Mouse (Mus musculus): ENCODE results near the gene Cacng4.
A peak's percentile ranks its signal among the peaks of the same experiment; 100 is the strongest.

Gene Cacng4

GRCm38 (mm10) chr11:107794547-107795269 lies at the start of gene Cacng4:
Cacng4 (minus strand) TSS chr11:107794557.
- DNase-seq (ENCODE audit: low read depth, low spot score), result no peak

- DNase-seq (ENCODE audit: low read depth, low spot score), result no peak
Observed at GRCm38 (mm10) chr11:107833351-107834040, 39.1 kb upstream of the Cacng4 start.

GRCm38 (mm10) chr11:107817196-107817595 lies 22.8 kb upstream of the Cacng4 start:
- peak; percentile 9 for DNase-seq (ENCODE audit: low read depth, low spot score)

- DNase-seq (ENCODE audit: low read depth, low spot score), result no peak
Observed at GRCm38 (mm10) chr11:107812941-107813648, 18.7 kb upstream of the Cacng4 start.

DNA sequence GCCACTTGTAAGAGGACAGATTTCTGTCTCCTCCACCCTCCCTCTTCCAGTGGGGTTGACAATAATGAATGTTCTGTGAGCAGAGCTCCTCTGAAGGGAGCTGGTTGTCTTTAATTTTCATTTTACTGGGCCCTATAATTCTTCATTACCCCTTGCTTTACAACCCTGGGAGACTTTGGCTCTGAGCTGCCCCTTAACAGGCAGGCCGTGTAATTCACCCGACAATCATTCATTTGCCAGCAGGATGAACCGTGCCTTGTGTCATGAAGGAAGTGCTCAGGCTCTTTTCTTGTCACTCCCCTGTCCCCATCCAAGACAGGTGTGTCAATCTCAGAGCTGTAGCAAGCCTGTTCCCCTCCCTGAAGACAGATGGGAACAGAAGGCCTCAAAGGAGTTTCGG lies 18.1 kb upstream of the Cacng4 start:
- no peak for DNase-seq (ENCODE audit: low read depth, low spot score)

GRCm38 (mm10) chr11:107808508-107808907 lies 14.2 kb upstream of the Cacng4 start:
- DNase-seq (ENCODE audit: low read depth, low spot score), result peak; percentile 54

DNA sequence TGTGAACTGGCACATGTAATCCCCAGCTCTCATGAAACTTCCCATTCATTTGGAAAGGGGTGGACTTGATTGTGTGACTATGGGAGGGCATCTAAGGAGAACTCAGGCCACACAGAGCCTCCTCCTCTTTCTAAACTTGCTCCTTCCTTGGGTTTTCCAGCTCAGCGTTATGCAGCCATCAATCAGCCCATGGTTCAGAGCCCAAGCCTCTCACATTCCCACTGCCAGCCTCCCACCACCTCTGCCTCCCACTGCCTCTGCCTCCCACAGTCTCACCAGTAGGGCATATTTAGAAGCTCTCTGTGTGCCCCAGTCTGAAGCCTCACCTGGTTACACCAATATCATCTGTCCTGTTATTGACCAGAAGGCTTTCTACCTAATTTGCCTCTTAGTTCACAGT lies 11.7 kb upstream of the Cacng4 start:
- no peak for DNase-seq (ENCODE audit: low read depth, low spot score)

DNA sequence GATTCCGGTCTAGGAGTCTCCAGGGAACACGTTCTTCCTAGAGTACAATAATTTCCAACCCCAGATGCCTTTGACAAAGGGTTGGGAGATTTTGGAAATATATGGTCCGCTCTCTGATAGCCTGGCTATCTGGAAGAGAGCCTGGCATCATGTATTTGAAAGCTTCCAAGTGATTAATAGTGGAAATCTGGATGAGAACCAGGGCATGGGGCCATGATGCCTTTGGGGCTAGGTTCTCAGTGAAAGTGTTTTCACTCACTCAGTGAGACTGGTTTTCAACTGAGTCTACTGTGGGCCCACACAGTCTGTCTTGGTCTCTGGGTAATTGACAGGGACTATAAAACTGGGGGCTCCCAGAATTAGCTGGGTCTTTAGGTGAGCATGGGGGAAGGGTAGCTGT lies 7.6 kb upstream of the Cacng4 start:
- no peak for DNase-seq (ENCODE audit: low read depth, low spot score)

GRCm38 (mm10) chr11:107799331-107799730 lies 5.0 kb upstream of the Cacng4 start:
- no peak for DNase-seq (ENCODE audit: low read depth, low spot score)

DNA sequence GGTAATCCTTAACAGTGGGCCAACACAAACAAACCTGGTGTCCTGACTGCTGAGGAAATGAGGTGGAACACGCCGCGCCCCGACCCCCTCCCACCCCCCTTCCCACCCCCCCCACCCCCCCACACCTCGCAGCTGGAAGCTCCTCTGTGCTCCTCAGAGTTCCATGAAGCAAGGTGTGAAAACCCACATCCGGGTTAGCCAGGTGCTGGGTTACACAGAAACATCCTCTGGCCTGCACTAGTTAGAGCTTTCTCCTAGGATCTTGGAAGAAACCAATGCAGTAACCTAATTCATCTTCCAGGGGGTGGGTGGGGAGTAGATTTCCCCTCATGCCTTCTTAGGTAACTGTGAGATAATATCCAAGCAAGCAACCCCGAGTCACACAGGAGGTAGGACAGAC lies 2.0 kb upstream of the Cacng4 start:
- DNase-seq (ENCODE audit: low read depth, low spot score), result no peak

DNA sequence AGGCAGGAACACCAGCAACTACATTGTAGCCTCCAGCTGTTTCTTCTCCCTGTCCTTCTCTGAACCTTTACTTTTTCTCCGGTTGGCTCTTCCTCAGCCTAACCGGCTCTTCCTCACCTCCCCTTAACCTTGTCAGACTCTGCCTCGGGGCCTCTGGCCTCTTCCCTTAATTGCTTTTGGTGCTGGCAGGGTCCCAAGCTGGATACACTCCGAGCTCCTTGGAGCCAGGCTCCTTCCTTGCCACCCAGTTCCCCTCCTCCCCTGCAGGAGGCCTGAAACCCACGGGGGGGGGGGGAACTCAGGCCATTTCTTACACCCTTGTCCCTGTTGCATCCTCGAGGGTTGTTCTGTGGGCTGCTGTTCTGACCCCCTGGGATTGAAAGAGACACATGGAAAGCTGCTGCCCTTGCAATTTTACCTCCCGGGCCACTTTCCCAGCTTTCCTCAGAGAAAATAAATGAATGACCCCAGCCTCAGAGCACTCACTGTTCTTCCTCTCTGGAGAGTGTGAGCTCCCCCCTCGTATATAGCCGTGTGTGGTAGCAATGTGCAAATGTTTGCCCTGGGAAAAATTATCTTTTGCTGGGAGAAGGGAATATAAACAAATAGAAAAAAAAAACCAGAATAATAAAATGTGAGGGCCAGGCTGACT lies 1.2 kb upstream of the Cacng4 start:
- DNase-seq (ENCODE audit: low read depth, low spot score), result no peak

GRCm38 (mm10) chr11:107794103-107794493 lies 259 bp downstream of the Cacng4 start:
- DNase-seq (ENCODE audit: low read depth, low spot score), result no peak

DNA sequence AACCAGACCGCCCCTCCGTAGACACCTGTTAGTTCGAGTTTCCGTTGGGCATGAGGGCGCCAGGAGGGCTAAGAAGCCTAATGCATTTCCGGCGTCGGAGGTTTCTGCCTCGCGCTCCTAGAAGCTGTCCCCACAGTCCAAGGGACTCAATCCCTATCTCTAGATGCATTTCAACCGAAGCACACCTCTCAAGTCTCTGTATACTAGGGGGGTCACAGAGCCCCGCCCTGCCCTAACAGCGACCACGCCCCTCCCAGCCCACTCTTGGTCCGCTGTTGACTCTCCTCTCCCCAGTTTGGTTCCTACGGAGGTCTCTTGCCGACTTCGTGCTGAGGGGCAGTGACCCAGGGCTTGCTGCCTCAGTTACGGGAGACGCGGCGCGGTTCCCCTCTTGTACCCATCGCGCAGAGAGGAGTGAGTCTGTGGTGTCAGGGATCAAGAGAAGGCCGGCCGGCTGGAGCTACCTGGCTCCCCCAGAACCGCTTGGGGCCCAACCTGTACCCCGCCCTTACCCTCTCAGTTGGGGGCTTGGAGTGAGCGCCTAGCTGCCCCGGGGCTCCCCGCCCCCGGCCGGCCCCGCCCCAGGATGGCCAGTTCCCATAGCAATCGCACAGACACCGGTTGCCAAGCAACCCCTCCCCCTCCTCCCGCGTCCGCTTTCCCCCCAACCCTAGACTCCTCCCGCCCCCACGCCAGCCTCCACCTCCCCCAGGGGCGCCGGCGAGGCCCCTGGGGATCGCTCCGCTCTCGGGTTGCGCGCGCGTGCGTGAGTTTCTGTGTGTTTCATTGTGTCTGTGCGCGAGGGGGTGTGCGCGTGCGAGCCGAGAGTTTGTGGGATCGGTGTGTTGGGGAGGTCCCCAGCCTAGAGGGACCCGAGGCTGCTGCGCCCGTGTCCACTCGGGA lies 906 bp downstream of the Cacng4 start:
- no peak for DNase-seq (ENCODE audit: low read depth, low spot score)

- DNase-seq (ENCODE audit: low read depth, low spot score), result no peak
Observed at GRCm38 (mm10) chr11:107792136-107792535, 2.2 kb downstream of the Cacng4 start.

DNA sequence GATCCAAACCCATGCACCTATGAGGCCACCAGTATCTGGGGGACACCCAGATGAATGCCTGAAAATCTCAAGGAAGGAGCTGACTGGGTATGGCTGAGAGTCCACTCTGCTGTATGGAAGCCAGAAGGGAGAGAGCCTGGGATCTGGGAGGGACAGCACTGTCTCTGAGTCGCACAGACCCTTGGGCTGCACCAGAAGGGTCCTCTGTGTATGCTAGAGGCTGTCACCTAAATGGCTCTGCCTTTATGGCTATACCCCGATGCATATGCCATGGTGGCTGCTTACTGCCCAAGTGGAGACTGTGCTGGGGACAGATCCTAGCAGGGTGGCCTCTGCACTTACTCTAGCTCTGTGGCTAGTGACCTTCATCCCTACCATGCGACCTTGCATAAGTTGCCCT lies 8.6 kb downstream of the Cacng4 start:
- DNase-seq (ENCODE audit: low read depth, low spot score), result no peak

DNA sequence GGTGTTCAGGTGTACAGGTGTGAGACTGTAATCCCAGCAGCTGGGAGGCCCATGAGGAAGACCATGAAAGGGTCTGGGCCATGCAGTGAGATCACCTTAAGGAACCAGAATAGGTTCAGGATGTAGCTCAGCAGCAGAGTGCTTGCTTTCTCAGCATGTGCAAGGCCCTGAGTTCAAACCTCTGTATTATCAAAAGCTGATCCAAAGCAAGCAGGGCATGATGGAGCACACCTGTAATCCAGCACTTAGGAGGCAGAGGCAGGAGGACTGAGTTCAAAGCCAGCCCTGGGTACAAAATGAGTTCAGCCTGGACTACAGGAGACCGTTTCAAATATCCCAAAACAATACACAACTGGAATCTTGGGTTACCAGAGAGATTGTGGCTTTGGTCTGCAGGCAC lies 9.1 kb downstream of the Cacng4 start:
- DNase-seq (ENCODE audit: low read depth, low spot score), result no peak

GRCm38 (mm10) chr11:107783861-107784754 lies 10.2 kb downstream of the Cacng4 start:
- DNase-seq (ENCODE audit: low read depth, low spot score), result no peak

GRCm38 (mm10) chr11:107782591-107782990 lies 11.8 kb downstream of the Cacng4 start:
- DNase-seq (ENCODE audit: low read depth, low spot score), result peak; percentile 16

- DNase-seq (ENCODE audit: low read depth, low spot score), result no peak
Observed at GRCm38 (mm10) chr11:107778859-107779258, 15.5 kb downstream of the Cacng4 start.

DNA sequence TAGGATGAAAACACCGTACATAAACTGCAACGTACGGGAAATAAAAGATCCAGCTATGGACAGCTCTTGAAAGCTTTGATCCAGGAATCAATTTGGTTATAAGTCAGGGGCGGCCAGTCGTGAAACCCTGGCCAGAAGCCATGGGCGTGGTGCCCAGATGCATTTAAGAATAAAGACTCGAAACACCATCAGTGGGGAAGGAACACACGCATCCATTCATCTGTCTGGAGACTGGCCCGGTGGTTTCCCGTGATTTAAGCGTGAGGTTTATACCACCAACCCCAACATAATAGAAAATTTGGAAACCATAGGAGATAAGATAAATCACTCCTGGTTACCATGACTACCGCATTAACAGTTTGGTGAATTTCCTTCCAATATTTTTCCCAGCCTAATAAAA lies 16.9 kb downstream of the Cacng4 start:
- no peak for DNase-seq (ENCODE audit: low read depth, low spot score)

All from A20 (cell line).